Mouse (Mus musculus) cerebellum, postnatal 4 days (tissue): Measurements from ENCODE around the gene Hells.
A peak's percentile ranks its signal among the peaks of the same experiment; 100 is the strongest.

ENCODE experiments used
- DNase-seq, 2 experiments: peaks; one replicate each; pipeline ENCODE4 v3.0.0; 2022; ENCODE audit warnings: low spot score in 2 of 2, mixed read lengths in 1 of 2

The Hells gene

DNA sequence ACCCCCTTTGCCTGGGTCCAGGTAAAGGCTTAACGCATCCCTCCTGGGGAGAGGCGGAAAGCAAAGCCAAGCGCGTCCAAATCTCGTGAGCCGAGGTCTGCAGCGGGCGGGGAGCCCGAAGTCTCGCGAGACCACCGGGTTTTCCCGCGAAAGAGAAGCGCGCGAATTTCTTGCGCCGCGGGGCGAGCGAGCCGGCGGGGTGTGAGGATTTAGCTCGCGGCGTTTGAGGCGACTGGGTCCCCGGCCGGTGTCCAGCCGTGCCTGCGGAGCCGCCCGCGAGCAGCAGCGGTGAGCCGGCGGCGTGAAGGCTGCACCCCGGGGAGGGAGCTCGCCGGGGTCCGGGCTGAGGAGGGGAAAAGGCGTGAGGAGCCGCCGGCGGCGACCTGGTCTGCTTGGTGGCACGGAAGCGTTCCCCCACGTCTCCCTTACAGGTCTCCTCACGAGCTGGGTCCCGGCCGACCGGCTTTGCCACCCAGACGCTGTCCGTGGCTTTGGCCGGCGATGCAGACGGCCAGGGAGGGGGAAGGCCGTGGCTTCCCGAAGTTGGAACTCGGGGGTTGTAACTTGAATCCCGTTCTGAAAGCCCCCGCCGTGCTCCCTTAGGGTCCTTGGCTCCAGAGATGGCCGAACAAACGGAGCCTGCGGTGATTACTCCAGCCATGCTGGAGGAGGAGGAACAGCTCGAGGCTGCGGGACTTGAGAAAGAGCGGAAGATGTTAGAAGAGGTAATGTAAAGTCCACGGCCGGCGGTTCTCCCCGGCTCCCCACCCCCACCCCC, at the start of gene Hells:
TSS of gene Hells (plus strand) at position 128 of the 778 bp plus-strand sequence.
- peak; percentile 71 to 89 for DNase-seq

GRCm38 (mm10) chr19:38901146-38902135, 29.3 kb upstream of the Hells start:
- DNase-seq: peak in 1 of 2 experiments; percentile 32

- DNase-seq: no peak
These were observed 28.2 kb upstream of the Hells start for GRCm38 (mm10) chr19:38902501-38902900.

- DNase-seq: no peak
These were observed 16.9 kb upstream of the Hells start for GRCm38 (mm10) chr19:38913786-38914185.

DNA sequence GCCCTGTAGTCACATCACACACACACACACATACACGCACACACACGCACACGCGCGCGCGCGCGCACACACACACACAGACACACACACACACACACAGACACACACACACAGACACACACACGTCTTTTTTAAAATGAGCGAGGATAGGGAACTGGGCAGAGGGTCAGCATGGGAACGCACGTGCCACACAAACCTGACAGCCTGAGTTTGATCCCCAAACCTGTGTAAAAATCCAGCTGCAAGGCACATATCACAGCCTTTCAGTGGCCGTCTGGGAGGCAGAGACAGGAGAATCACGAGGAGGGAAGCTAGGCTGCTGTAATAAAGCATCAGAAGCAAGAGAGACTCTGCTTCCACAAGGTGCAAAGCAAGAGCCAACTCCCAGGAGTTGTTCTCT, 15.8 kb upstream of the Hells start:
- no peak for DNase-seq

GRCm38 (mm10) chr19:38915677-38916076, 15.0 kb upstream of the Hells start:
- peak in 1 of 2 experiments; percentile 42 for DNase-seq

DNA sequence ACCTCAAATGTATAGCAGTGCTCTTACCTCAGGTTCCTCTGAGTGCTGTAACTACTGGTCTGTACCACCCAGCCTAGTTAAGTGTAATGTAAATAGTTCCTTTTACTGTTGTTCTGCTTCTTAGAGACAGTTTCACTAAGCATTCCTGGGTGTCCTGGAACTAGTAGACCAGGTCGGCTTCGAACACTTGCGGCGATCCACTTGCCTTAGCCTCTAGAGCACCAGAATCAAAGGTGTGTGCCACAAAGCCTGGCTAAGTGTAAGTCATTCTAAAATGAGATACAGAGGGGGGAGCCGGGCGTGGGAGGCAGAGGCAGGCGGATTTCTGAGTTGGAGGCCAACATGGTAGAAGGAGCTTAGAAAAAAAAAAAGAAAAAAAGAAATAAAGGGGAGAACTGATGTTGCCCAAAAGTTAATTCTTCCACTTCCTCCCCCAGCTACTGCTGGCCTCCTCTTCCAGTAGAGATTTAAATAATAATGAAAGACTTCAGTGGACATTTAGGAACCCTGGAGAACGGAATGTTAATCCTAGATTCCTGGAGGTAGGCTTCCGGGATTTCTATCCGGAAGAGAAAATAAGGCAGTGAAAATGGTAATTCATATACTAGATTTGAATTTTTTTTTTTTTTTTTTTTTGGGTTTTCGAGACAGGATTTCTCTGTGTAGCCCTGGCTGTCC, 2.1 kb upstream of the Hells start:
- no peak for DNase-seq

DNA sequence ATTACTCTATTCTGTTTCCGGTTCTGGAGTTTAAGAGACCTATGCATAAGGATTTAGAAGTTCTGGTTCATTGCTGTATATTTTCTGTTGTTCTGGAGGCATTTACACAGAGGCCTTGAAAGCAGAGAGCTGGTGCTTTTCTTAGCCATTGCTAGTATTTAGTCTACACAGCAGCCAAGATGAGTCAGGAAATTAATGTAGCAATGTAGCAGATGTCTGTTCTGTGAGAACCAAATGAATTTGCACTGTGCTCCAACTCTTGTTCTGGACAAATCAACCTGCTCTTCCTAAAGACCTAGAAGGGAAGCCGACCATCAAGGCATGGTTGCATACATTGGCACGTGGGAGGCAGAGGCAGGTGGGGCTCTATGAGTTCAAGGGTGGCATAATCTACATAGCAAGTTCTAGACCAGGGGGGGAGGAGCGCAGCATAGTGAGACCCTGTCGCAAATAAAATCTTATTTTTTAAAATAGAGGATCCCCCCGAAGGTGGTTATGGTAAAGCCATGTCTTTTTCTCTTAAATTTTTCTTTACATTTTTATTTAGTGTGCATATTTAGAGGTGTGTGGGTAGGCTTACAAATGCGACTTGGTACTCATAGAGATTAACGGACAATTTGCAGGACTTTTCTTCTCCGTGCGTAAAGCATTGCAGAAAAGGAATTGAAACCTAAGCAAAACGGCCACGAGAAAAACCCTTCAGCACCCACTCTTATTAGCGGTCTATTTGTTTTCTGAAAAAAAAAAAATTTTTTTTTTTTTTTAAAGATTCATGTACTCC, 1.1 kb upstream of the Hells start:
- no peak for DNase-seq

- no peak for DNase-seq
These were observed 395 bp upstream of the Hells start for GRCm38 (mm10) chr19:38930252-38930787.

- no peak for DNase-seq
These were observed 813 bp downstream of the Hells start for GRCm38 (mm10) chr19:38931566-38931890.

DNA sequence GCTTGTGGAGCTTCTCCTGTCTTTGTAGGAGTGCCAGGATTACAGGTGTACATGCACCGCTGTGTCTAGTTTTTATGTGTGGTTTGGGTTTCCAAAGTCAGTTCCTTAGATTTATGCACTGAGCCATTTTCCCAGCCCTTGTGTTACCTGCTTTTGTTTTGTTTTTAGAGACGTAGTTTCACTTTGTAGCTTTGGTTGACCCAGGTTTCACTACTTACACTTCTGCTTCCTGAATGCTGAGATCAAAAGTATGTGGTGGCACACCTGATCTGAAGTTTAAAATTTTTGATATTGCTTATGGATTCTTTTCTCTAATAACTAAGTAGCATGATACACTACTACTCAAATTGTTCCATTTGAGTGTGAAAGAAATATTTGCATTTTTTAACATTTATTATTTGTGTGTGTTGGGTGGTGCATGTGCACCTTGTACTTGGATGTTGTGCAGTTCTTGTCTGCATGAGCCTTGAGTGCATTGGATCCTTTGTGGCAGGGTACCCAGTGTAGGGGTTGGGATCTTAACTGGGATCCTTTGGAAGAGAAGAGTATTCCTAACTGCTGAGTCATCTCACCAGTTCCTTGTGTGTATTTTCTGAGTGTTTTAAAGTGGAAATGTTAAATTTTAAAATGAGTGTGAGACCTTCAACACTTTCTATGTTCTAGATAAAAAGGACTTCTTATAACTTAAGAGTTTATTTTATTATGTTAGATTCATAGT, 14.0 kb downstream of the Hells start:
- DNase-seq: no peak

- DNase-seq: no peak
These were observed 40.0 kb downstream of the Hells start for GRCm38 (mm10) chr19:38970741-38971140.

GRCm38 (mm10) chr19:38972581-38972980, 41.9 kb downstream of the Hells start:
- no peak for DNase-seq

DNA sequence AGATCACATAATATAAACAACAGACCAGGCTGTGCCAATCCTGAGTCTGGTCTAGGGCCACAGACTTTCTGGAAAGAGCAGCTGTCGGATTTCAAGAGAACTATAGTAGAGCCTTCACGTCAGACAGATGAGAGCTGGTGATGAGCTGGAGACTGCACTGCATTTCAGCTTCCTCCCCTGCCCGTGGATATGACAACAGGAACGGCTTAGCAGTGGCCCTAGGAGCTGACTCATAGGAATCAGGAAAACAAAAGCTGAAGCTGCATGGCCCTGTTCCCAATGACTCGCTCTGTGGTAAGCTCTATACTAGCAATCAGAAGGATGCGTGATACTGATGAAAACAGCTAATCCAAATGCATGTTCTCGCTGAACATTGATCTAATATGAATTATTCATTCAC, 43.0 kb downstream of the Hells start:
- no peak for DNase-seq

DNA sequence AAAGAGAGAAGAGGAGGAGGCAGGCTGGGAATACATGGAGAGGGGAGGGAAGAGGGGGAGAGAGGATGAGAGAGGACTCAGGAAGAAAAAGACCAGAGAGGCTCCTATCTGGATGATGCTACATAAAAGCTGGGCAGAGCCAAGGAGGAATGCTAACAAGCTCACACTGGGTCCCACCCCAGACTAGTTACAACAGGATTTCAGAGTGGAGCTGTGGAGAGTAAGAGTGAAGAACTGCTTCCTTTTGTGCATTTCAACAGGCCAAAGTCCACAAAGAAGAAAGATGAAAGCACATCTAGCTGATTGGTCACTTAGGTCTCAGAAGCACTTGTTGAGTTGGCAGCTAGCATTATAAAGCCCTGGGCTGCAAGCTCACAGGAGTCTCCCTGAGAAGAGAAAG, 45.6 kb downstream of the Hells start:
- DNase-seq: no peak

GRCm38 (mm10) chr19:38981966-38982365, 51.3 kb downstream of the Hells start:
- peak; percentile 56 to 78 for DNase-seq

DNA sequence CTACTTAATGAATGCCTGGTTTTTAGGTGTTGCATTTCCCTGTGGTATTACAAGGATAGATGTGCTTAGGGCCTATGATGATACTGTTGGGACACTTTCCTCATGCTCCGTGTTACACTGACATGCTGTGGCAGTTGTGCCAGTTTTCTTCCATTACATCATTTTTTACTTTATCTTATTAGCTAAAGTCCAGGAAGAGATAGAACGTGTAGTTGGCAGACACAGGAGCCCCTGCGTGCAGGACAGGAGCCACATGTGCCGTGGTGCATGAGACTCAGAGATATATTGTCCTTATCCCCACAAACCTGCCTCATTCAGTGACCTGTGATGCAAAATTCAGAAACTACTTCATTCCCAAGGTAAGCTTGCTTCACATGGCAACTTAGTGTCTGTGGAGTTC, 67.5 kb downstream of the Hells start:
- DNase-seq: no peak

GRCm38 (mm10) chr19:38998676-38999075, 68.0 kb downstream of the Hells start:
- no peak for DNase-seq

GRCm38 (mm10) chr19:39005132-39005531, 74.4 kb downstream of the Hells start:
- DNase-seq: no peak

DNA sequence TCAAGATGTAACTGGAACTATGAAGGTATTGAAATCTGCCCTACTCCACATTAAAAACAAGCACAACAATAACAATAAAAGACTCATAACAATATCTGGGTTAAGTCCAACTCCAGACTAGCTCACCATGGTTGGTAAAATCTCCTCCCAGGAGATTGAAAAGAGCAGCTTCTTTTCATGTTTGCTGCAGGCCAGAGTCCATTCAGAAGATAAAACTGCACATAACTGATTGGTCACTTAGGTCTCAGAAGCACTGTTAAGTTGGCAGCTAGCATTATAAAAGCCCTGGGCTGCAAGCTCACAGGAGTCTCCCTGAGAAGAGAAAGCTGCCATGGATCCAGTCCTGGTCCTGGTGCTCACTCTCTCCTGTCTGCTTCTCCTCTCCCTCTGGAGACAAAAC, 76.0 kb downstream of the Hells start, which contains the start of gene Cyp2c55:
TSS of gene Cyp2c55 (plus strand) at position 305 of the 400 bp plus-strand sequence.
- DNase-seq: no peak
